Mouse (Mus musculus) bone marrow, adult 2 months (tissue): ENCODE measurements around the gene Akap6.

Experiments used
- CTCF ChIP-seq: fragments of 200-500 bp; IDR thresholded peaks from 2 replicates; pipeline ENCODE4 v1.5.1; 2011; ENCODE audit warnings: low read length, control low read depth; ENCODE audit not compliant: control insufficient read depth, insufficient read depth
- POLR2A ChIP-seq: fragments of 200-500 bp; IDR thresholded peaks from 2 replicates; pipeline ENCODE4 v1.6.1; 2011; ENCODE audit warnings: low read depth, mild to moderate bottlenecking, control low read depth, low read length, borderline replicate concordance; ENCODE audit not compliant: control insufficient read depth

DNA sequence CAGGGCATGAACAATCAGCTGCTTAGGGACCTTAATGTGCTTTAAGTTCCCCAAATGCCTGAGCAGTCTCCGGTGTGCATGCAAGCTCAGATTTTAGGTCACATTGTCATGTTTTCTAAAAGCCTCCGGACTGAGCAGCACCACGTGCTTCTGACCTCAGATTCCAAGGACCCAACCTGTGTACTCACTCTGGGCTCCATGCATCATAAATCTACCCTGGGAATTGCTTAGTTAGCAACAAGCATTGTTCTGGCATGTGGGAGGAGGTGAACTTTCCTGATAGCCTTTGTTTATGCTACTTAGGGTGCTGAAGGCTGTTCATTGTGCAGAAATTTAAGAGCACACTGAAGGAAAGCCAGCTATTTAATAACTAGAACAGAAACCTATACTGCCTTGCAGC, 313.2 kb downstream of the Akap6 start:
- TF ChIP-seq CTCF (no peak), POLR2A (no peak)
